Mouse (Mus musculus): ENCODE results near the gene Atf4. TPM values are rescaled to one million over a fixed set of nuclear protein-coding genes. Genes with fewer than 3 reads are reported as not detected.

Atf4 gene
- polyA plus RNA-seq, 1 experiment from 2014 or later, result 132 TPM

DNA sequence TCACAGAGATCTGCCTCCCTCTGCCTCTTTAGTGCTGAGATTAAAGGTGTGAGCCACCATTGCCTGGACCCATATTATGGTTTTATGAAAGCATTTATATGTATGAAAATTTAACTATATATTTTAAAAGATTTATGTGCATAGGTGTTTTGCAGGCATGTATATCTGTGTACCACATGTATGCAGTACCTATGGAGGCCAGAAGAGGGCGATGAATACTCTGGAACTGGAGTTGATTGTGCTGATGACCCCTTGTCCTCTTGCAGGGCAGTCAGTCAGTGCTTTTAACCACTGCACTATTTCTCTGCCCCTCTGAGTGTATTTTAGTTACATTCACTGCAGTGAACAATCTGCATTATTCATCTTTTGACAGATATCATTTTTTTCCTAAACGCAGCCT, 29.2 kb upstream of the Atf4 start:
- peak; percentile 69 for DNase-seq (ENCODE audit: extremely low spot score, low spot score)
- no peaks in the 10 kb centered on the region for H3K27me3 ChIP-seq (ENCODE audit: poor library complexity, severe bottlenecking)
- H3K4me3 ChIP-seq, result no peak overlapping the region
- H3K9me3 ChIP-seq, result no peaks in the 10 kb centered on the region
- WGBS, result 47% methylated on average over 2 of the region's 2 CpGs
- H3K27ac ChIP-seq, result no peak overlapping the region
- peaks cover 9% of the 10 kb centered on the region for H3K4me1 ChIP-seq
- no peaks in the 10 kb centered on the region for H3K36me3 ChIP-seq (replicated peaks)

DNA sequence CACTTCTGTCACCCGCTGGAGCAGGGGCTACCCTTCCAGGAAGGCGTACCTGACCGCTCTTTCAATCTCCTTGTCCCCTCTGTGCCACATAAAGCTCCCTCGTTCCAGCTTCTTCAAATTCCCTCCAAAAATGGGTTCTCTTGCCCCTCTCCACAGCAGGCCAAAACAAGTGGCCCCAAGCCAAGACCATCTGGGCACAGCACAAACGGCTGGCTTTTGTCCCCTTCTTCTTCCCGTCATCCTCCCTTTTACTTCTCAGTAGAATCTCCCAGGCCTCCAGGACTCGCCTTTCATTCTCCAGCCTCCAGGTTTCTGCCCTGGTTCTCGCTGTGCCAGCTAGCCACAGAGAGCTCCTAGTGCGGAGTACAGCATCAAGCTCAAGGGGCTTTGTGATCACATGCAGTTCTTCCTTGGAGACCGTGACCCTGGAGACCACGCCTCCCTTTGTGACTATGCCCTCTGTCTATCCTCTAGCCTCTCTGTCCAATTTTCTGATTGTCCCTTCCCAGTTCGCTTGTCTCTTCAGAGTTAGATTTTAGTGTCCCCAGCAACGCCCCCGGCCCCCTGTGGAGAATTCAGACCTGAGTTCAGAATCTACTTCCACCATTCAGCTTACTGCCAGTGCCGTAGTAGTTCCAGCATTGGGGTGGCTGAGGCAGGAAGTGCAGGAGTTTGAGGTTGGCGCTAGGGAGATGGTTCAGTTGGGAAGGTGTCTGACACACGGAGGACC, 26.7 kb upstream of the Atf4 start:
- Histone ChIP-seq H3K27ac (0 out of 2 replicates have a peak overlapping the region, but pooled peaks have one; percentile 16), H3K4me1 (peaks cover 19% of the 10 kb centered on the region), H3K36me3 (replicated peaks) (no peaks in the 10 kb centered on the region), H3K9me3 (no peaks in the 10 kb centered on the region), H3K4me3 (no peak overlapping the region), H3K27me3 (ENCODE audit: poor library complexity, severe bottlenecking) (no peaks in the 10 kb centered on the region)
- DNase-seq (ENCODE audit: extremely low spot score, low spot score), result no peak
- 80% methylated on average over 17 of the region's 17 CpGs for WGBS

DNA sequence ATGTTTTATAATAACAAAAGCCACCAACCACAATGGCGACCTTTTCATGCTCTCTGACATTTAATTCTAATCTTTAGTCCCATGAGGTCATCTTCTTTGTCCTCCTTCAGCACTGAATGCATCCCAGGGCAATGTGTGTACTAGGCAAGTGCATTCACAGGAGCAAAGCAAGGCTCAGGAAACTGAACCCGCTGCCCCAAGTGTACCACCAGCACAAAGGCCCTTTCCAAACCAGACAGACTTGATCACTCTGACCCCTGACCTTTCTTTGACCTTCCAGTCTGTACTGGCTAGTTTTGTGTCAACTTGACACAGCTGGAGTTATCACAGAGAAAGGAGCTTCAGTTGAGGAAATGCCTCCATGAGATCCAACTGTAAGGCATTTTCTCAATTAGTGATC, 22.7 kb upstream of the Atf4 start:
- Histone ChIP-seq H3K9me3 (no peaks in the 10 kb centered on the region), H3K27me3 (ENCODE audit: poor library complexity, severe bottlenecking) (no peaks in the 10 kb centered on the region), H3K27ac (no peak overlapping the region), H3K4me1 (peaks cover 40% of the 10 kb centered on the region), H3K36me3 (replicated peaks) (peaks cover 21% of the 10 kb centered on the region), H3K4me3 (no peak overlapping the region)
- 55% methylated on average over 2 of the region's 2 CpGs for WGBS
- DNase-seq (ENCODE audit: extremely low spot score, low spot score), result no peak

DNA sequence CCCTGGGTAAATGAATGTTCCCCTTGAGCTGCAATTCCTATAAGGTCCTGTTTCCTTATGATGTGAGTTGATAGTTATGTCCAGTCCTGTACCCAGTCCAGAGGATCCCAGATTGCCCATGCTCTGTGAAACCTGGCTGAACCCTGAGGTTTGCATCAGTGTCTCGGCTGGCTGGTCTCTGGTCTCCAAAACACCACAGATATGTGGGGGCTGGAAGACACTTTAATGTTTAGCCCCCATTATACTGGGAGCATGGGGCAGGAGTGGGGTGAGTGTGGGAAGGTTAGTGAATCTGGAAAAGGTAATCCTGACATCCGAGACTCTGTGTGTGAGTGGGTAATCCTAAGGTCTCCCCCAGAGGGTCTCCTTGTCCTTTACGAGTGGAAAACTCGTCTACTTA, 21.9 kb upstream of the Atf4 start:
- Histone ChIP-seq H3K9me3 (no peaks in the 10 kb centered on the region), H3K4me1 (peaks cover 37% of the 10 kb centered on the region), H3K4me3 (peak overlapping the region; percentile 95), H3K27me3 (ENCODE audit: poor library complexity, severe bottlenecking) (no peaks in the 10 kb centered on the region), H3K27ac (peak overlapping the region; percentile 94), H3K36me3 (replicated peaks) (peaks cover 29% of the 10 kb centered on the region)
- WGBS, result 68% methylated on average over 4 of the region's 4 CpGs
- DNase-seq (ENCODE audit: extremely low spot score, low spot score), result no peak

DNA sequence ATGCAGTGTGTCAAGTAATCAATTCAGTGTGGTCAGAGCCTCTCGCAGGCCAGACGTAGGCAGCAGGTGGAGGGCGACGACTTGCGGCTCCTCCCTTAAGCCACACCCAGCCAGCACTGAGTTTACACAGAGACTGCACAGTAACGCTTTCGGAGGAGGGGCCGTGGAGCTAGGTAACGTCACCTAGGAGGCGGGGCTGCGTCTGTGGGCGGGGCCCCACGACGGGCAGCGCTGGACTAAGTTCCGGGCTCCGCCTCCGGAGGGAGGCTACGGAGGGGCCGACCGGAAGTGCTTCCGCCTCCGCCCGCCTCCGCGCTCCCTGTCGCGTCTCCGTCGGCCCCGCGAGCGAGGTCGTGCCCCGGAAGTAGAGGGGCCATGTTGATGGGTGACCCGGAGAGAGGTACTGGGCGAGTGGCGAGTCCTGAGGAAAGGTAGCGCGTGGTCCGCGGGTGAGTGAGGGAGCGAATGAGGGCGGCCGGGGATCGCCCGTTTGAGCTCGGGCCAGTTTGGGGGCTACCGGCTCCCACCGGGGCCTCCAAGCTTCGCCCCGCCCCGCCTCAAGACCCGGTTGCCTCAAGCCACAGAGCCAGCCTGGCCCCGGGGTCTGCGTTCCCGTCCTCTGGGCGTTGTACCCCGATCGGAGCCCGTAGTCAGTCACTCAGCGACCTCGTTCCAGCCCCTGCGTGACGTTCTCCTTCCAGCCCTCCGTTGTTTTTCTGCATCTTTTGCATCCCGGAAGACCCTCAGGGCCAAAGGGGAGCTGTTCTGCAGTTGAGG, 21.1 kb upstream of the Atf4 start, which contains the start of gene Mief1:
Mief1 (plus strand) TSS at position 286 of the 777 bp plus-strand sequence.
- H3K27ac ChIP-seq, result peak within 1 kb of the TSS; percentile 94
- H3K36me3 ChIP-seq (replicated peaks), result peaks cover 37% of the 10 kb centered on the region
- peaks cover 31% of the 10 kb centered on the region for H3K4me1 ChIP-seq
- WGBS, result under 1% methylated on average over 67 of the region's 67 CpGs
- no peaks in the 10 kb centered on the region for H3K27me3 ChIP-seq (ENCODE audit: poor library complexity, severe bottlenecking)
- peak; percentile 96 for DNase-seq (ENCODE audit: extremely low spot score, low spot score)
- H3K9me3 ChIP-seq, result no peaks in the 10 kb centered on the region
- peak within 1 kb of the TSS; percentile 95 for H3K4me3 ChIP-seq

DNA sequence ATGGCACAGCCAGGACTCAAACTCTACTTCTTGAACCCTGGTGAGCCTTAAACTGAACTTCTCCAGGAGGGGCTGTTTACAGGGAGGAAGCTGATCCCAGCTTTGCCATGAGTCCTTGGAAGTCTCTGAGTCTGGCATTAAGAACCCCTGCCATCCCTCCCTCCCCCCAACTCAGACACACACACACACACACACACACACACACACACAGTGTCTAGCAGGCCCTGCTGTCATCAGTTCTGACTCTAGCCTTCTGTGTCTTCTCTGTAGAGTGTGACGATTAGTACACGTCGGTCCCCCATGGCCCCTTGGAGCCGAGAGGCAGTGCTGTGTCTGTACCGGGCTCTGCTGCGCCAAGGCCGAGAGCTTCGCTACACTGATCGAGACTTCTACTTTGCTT, 19.4 kb upstream of the Atf4 start, which contains the start of gene AC140267.1:
AC140267.1 (plus strand) TSS at position 301 of the 400 bp plus-strand sequence.
- Histone ChIP-seq H3K4me3 (peak within 1 kb of the TSS; percentile 95), H3K4me1 (peaks cover 31% of the 10 kb centered on the region), H3K27ac (peak within 1 kb of the TSS; percentile 94), H3K27me3 (ENCODE audit: poor library complexity, severe bottlenecking) (no peaks in the 10 kb centered on the region), H3K36me3 (replicated peaks) (peaks cover 47% of the 10 kb centered on the region), H3K9me3 (no peaks in the 10 kb centered on the region)
- WGBS, result 97% methylated on average over 9 of the region's 9 CpGs
- DNase-seq (ENCODE audit: extremely low spot score, low spot score), result no peak

DNA sequence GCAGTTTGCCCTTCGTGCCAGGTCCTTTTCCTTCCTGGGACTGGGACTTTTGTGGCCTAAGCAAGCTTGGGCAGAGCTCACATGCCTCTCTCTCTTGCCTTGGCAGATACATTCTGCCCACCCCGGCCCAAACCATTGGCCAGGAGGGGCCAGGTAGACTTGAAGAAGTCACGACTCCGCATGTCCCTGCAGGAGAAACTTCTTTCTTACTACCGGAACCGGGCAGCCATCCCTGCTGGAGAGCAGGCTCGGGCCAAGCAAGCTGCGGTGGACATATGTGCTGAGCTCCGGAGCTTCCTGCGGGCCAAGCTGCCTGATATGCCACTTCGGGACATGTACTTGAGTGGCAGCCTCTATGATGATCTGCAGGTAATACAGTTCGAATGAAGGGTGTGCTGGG, 6.8 kb upstream of the Atf4 start:
- H3K27ac ChIP-seq, result no peak overlapping the region
- no peak for DNase-seq (ENCODE audit: extremely low spot score, low spot score)
- H3K4me3 ChIP-seq, result no peak overlapping the region
- WGBS, result 96% methylated on average over 12 of the region's 12 CpGs
- H3K4me1 ChIP-seq, result peaks cover 6% of the 10 kb centered on the region
- H3K27me3 ChIP-seq (ENCODE audit: poor library complexity, severe bottlenecking), result no peaks in the 10 kb centered on the region
- peaks cover 94% of the 10 kb centered on the region for H3K36me3 ChIP-seq (replicated peaks)
- no peaks in the 10 kb centered on the region for H3K9me3 ChIP-seq

DNA sequence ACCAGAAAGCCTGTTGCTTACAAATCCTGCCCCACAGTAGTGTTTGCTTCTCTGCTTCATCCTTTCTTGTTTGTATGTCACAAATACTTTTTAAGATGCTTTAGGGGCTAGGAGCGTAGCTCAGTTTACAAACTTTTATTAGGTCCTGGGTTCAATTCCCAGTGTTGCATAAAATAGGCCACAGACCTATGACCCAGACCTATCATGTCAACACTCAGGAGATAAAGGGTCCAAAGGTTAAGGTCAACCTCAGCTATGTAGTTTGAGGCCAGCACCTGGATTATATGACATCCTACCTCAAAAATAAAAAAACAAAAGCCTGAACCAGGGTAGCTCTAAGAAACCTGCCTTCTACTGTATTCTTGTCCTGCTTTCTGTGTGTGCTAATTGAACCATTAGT, 6.4 kb upstream of the Atf4 start:
- no peak for DNase-seq (ENCODE audit: extremely low spot score, low spot score)
- no peak overlapping the region for H3K27ac ChIP-seq
- no peaks in the 10 kb centered on the region for H3K9me3 ChIP-seq
- H3K4me3 ChIP-seq, result no peak overlapping the region
- H3K4me1 ChIP-seq, result peaks cover 11% of the 10 kb centered on the region
- peaks cover 90% of the 10 kb centered on the region for H3K36me3 ChIP-seq (replicated peaks)
- H3K27me3 ChIP-seq (ENCODE audit: poor library complexity, severe bottlenecking), result no peaks in the 10 kb centered on the region
- 94% methylated on average over 1 of the region's 1 CpGs for WGBS

DNA sequence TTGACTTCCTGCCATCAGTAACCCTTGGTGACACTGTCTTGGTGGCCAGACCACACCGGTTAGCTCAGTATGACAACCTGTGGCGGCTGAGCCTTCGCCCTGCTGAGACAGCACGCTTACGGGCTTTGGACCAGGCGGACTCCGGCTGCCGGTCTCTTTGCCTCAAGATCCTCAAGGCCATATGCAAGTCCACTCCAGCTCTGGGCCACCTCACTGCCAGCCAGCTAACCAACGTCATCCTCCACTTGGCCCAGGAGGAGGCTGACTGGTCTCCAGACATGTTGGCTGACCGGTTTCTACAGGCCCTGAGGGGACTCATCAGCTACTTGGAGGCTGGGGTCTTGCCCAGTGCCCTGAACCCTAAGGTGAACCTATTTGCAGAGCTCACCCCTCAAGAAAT, 5.3 kb upstream of the Atf4 start:
- 98% methylated on average over 10 of the region's 10 CpGs for WGBS

DNA sequence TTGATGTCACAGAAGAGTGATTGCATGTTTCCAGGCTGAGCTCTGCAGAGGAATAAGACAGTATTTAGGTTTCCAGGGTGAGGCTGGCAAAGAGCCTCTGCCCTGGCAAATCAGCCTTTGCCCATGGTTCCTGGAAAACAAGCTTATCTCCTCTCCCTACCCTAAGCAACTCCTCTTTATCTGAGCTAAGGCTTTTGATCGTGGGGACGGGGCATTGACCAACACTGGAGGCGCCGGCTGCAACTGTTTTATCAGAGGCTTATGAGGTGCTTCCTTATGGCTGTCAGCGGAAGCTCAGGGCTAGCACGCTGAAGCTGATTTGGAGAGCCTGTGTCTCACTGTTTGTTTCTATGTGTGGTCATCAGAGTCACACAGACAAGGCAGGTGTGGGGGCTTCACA, 4.4 kb upstream of the Atf4 start:
- no peaks in the 10 kb centered on the region for H3K27me3 ChIP-seq (ENCODE audit: poor library complexity, severe bottlenecking)
- peaks cover 23% of the 10 kb centered on the region for H3K4me1 ChIP-seq
- no peak for DNase-seq (ENCODE audit: extremely low spot score, low spot score)
- WGBS, result 95% methylated on average over 6 of the region's 6 CpGs
- H3K36me3 ChIP-seq (replicated peaks), result peaks cover 72% of the 10 kb centered on the region
- H3K4me3 ChIP-seq, result no peak overlapping the region
- H3K9me3 ChIP-seq, result no peaks in the 10 kb centered on the region
- H3K27ac ChIP-seq, result no peak overlapping the region

More for the DNA sequence above, 5.3 kb upstream of the Atf4 start:
- Histone ChIP-seq H3K9me3 (no peaks in the 10 kb centered on the region), H3K36me3 (replicated peaks) (peaks cover 79% of the 10 kb centered on the region), H3K27me3 (ENCODE audit: poor library complexity, severe bottlenecking) (no peaks in the 10 kb centered on the region), H3K27ac (no peak overlapping the region), H3K4me1 (peaks cover 21% of the 10 kb centered on the region), H3K4me3 (no peak overlapping the region)
- DNase-seq (ENCODE audit: extremely low spot score, low spot score), result no peak

DNA sequence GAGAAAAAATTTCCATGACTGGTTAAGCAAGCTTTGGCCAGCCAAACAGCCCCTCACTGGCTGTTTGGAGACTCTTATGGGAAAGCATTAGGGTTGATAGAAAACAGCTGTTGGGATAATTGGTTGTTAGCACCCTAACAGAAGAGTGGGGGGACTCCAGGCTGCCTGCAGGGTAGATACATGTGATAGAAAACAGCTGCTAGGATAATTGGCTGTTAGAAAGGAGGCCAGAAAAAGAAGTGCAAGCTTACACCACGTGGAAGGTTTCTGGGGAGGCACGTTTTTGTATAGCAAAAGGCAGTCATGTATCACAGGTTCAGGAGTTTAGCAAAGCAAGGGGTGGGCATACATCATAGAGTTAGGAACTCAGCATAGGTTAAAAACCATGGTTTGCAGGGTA, 1.5 kb upstream of the Atf4 start:
- H3K36me3 ChIP-seq (replicated peaks), result peaks cover 70% of the 10 kb centered on the region
- peak overlapping the region; percentile 100; the same call in 1 of the 2 replicates for H3K4me3 ChIP-seq
- peak overlapping the region; percentile 100 for H3K27ac ChIP-seq

DNA sequence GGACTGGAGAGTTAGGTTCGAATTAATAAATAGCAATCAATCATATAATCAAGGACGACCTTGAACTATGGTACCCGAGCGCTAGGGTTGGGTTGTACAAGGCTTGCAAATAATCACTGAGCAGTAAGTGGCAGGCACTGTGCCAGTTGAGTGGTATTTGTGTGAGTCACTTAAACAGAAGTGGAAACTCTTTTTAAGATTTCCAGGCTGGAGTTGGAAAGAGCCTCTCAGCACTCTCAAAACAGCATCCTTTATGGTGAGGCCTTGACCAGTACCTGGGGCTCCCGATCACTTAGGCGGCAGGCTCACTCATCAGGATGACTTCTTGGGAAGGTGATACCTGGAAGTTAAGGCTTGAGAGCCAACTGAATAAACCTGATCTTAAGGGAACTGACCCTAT, 777 bp upstream of the Atf4 start:
- H3K36me3 ChIP-seq (replicated peaks), result peaks cover 70% of the 10 kb centered on the region
- no peaks in the 10 kb centered on the region for H3K27me3 ChIP-seq (ENCODE audit: poor library complexity, severe bottlenecking)
- H3K4me3 ChIP-seq, result peak overlapping the region; percentile 100
- DNase-seq (ENCODE audit: extremely low spot score, low spot score), result no peak
- WGBS, result 61% methylated on average over 6 of the region's 6 CpGs
- H3K9me3 ChIP-seq, result no peaks in the 10 kb centered on the region
- H3K4me1 ChIP-seq, result peaks cover 53% of the 10 kb centered on the region
- H3K27ac ChIP-seq, result peak overlapping the region; percentile 100

More for the DNA sequence above, 1.5 kb upstream of the Atf4 start:
- 44% methylated on average over 2 of the region's 2 CpGs for WGBS
- Histone ChIP-seq H3K4me1 (peaks cover 46% of the 10 kb centered on the region), H3K9me3 (no peaks in the 10 kb centered on the region), H3K27me3 (ENCODE audit: poor library complexity, severe bottlenecking) (no peaks in the 10 kb centered on the region)
- no peak for DNase-seq (ENCODE audit: extremely low spot score, low spot score)

DNA sequence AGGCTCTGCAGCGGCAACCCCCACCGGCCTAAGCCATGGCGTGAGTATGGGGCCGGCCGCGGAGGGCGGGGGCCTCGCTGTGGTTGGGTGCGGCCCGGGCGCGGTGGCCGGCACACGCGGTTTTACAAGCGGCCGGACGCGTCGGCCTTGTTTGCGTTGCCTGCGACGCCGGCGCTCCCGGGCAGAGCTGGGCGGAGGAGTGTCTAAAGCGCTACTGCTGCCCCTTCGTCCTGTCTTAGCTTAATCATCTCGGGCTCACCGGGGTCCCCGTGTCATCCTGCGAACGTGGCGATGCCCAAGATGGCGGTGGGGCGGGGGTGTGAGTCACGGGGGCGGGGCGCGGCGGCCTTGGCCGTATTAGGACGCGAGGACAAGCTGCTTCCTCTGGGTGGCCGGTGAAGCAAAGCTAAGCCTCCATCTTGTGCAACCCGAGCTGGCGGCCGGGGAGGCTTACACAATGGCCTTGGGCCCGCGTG, 700 bp downstream of the Atf4 start:
- H3K9me3 ChIP-seq, result no peaks in the 10 kb centered on the region
- peaks cover 70% of the 10 kb centered on the region for H3K36me3 ChIP-seq (replicated peaks)
- H3K27ac ChIP-seq, result peak overlapping the region; percentile 100
- 0% methylated on average over 51 of the region's 51 CpGs for WGBS
- peak overlapping the region; percentile 100 for H3K4me3 ChIP-seq
- peak; percentile 80 for DNase-seq (ENCODE audit: extremely low spot score, low spot score)
- H3K4me1 ChIP-seq, result peaks cover 60% of the 10 kb centered on the region
- H3K27me3 ChIP-seq (ENCODE audit: poor library complexity, severe bottlenecking), result no peaks in the 10 kb centered on the region
